Mouse (Mus musculus) adrenal gland, postnatal 25 days (tissue): ENCODE measurements around the gene Bco1. TPM values are rescaled to one million over a fixed set of nuclear protein-coding genes. Genes with fewer than 3 reads are reported as not detected.

Experiments used
- DNase-seq: peaks from one replicate; pipeline ENCODE4 v3.0.0; 2021; ENCODE audit warnings: mixed read lengths
- total RNA-seq: library from RNA; stranded (reverse); gene quantifications from 2 replicates; pipeline ENCODE4 v1.2.3, GENCODE M21; 2021

Gene Bco1
- total RNA-seq, 1 experiment from 2014 or later, result 0.55 TPM

DNA sequence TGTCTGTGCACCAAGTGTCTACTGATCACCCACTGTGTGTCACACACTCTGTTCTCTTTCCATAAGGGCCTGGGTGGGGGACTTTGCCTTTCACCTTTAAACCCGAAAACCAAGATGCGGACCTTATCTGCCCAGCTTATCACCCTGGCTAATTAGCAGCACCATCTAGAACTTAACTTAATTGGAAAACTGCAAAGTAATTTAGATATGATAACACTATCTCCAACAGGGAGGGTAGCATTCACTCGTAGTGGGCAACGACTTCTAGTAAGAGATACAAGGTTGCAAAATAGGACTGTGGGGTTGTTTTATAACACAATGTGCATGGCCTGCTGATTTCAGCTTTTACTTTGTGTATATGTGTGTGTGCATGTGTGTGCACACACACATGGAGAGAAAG, 5.9 kb upstream of the Bco1 start:
- no peak for DNase-seq

DNA sequence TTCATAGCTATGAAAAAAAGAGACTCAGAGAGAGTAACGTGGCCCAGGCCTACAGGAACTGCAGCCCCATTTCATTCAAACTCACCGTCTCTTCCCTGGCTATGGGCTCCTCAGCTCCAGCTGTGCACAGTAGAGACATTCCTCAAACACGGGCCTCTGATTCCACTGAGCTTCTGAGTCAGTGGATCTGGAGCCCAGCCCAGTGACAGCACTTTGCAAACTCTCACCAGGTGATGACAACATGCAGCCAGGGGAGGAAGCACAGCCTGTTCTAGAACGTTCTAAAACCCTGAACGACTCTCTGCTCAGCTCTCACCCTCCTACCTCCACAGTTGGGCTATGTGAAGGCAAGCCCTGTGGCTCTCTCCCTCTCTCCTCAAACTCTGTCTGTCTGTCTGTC, 1.6 kb upstream of the Bco1 start:
- DNase-seq, result peak; percentile 74

DNA sequence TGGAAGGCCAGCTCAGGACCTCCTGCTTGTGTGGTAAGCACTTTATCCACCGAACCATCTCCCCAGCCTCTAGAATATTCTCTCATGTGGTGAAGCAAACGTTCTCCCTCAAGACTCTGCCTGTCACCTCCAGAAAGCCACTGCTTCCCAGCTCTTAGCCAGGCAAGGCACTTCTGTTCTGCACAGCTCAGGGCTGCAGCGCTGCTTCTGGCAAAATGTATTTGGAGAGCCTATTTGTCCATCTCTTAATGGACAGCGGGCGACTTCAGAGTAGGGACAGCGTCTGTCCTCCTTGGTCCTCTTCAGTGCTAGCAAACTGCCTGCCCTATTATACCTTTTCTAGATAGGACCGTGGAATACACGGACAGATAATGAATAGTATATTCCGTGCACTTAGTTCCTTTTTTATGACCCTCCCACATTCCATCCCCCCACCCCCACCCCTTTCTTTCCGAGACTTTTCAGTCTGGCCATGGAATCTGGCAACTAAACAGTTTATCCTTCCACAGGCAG, 1.5 kb downstream of the Bco1 start:
- DNase-seq, result no peak

DNA sequence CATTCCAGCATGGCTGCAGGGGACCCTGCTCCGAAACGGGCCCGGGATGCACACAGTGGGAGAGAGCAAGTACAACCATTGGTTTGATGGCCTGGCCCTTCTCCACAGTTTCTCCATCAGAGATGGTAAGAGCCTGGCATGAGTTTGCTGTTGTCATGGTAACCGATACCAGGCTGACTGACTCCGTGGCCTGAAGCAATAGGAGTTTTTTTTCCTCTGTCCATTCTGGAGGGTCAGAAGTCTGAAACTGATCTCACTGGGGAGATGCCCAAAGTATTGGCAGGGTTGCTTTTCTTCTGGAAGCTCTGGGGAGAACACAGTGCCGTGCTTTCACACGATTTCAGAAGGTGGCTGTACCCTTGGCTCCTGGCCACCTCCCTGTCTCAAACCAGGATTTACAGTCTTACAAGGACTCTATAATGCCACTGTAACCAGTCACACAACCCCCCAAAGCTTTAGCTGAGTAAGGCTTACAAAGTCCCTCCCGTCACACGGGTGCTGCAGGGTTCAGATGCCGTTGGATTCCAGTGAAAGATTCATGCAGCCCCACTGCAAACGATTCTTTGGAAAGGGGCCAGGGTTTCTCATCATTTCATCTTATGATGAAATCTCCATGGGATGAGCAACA, 2.0 kb downstream of the Bco1 start:
- peak; percentile 12 for DNase-seq

DNA sequence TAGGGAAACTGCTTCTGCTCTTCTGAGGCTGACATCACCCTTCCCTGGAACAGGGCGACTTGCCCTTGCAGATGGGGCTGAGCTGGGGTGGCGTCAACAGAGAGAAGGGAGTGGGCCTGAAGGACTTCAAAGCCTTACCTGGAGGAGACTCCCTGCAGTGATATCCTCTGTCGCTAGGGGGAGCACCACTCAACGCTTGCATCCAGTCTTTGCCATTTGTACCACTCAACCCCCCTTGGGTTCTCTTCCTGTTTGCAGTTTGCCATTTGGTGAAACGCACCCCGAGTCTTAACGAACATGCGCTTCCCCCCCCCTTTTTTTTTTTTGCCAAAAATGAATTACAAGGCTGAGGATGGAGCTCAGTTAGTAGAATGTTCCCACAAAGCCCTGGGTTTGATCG, 11.9 kb downstream of the Bco1 start:
- peak; percentile 66 for DNase-seq

DNA sequence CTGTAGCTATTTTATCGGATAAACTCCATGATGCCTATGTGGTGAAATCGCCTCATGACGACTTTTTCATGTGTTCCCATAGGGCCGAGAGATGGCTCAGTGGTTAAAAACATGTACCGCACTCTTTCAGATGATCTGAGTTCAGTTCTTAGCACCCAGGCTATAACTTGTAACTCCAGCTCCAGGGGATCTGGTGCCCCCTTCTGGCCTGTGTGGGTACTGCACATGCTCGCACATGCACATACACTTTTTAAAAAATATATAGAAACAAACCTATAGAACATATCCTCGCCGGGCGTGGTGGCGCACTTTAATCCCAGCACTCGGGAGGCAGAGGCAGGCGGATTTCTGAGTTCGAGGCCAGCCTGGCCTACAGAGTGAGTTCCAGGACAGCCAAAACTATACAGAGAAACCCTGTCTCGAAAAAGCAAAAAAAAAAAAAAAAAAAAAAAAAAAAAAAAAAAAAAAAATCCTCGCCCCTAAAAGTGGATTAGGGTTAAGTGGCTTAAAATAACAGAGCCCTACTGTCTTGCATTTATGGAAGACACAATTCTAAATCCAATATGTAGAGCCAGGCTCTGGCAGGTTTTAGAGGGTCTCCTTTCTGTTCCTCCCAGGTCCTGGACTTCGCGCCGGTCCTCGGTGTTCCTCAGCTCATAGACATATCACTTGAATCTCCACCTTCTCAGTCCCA, 13.5 kb downstream of the Bco1 start:
- no peak for DNase-seq

DNA sequence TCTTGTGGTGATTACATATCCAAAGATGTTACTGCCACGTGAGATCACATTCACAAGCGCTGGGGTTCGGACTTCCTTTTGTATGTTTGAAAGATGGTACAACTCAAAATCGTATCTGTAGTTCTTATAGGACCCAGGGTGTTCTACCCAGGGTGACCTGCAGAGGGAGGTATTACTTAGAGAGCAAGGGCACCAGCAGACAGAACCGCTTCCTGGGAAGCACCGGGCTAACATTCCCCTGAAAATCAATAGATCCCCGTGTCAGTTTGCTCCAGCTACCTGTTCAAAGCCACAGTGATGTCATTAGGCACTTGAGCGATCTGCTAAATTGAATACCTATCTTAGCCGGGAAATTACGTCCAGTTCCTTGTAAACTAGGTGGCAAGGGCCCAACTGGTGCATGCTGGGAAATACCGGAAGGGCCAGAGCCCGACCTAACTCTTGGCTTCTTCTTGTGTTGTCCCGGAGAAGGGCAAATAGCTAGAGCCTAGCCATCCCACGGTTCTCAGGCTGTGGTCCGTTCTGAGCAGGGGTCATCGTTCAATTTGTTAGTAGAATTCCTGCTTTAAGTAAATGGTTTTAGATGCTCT, 14.2 kb downstream of the Bco1 start:
- DNase-seq, result peak; percentile 68

DNA sequence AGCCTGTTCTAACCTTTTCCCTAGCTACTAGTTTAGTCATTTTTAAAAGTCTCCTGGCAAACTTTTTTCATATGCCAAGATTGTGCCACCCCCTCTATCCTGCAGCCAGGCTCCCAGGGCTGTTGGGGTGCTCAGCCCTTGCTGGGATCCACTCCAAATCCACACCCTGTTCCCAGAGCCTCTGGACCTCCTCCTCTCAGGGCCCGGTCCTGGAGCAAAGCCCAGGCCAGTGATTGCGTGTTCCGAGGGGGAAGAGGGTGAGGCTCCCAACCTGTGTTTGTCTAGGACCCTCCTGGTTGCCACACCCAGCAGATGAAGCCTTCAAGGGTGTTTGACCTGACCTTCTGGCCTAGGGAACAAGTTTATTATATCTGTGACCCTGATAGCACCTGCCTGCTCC, 16.0 kb downstream of the Bco1 start:
- no peak for DNase-seq

DNA sequence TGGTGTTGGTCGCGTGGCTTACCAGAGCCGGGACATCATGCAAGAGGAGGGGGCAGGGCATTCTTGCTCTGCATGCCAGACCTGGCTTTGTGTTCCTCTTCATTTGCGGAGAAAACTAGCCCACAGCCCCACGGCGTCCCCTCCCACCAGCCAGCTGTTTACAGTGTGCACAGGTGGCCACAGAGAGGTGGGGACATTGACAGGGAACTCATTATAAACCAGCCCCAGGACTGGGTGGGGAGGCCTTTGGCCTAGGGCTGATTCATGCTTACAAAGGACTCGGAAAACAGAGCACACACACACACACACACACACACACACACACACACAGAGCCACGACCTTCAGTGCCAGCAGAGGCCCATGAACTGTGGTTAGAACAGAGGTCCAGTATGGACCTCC, 16.6 kb downstream of the Bco1 start:
- DNase-seq, result no peak

DNA sequence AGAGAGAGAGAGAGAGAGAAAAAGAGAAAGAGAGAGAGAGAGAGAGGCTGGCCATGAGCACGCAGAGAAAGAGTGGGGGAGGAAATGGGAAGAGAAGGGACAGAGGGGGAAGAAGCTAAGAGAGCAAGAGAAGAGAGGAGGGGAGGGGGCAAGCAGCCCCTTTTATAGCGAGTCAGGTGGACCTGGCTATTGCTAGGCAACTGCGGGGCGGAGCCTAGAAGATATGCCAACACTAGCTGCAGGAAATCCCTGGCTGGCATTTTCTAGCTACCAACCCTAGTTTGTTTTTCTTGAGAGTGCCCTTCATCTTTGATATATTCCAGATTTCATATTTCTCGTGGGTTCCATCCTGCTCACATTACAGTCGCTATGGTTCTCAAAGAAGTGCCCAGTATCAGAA, 19.4 kb downstream of the Bco1 start:
- DNase-seq, result no peak

DNA sequence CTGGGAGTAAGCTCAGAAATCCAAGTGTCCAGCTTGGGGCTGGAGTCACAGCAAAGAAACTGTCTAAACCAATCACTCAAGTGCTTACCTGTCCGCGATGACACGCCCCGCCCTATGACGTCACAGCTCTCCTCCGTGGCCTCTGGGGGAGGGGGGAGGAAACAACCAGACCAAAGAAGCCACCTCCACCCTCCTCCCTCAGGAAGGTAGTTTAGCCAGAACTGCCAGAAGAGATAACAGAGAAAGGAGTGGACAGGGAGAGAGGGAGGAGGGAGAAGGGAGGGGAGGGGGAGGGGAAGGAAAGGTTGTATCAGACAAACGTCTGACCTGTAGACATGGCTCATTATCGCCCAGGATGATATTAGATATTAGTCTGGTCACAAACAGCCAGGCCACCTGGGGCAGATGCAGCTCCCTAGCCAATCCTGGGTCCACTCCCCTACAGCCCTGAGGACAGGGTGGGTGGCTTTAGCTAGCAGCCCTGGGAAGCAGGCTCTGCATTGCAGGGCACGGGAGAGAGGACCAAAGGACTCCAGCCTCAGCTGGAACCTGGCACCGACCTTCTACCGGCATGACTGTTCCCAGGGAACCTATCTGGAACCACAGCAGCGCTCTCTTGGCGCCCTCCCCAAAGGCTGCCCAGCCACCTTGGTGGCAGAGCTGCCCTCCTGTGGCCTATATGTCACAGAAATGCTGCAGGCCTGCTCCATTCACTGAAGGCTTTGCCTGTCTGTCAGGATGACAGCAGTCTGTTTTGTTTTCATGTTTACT, 20.2 kb downstream of the Bco1 start:
- peak; percentile 13 for DNase-seq

DNA sequence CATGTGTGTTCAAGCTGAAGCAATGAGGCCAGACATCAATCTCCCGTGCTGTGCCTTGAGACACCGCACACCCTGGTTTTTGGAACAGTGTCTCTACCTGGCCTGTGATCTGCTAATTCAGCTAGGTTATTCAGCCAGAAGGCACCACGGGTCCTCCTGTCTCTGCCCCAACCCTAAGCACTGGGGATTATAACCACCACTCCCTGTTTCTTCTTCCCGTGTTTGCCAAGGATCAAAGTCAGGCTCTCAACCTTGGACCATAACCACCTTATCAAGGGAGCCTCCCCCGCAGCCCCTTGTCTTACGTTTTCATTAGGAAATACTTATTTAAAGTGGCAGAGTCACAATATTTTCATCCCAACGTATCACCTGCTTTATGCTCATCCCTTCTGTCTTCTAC, 20.9 kb downstream of the Bco1 start:
- no peak for DNase-seq

DNA sequence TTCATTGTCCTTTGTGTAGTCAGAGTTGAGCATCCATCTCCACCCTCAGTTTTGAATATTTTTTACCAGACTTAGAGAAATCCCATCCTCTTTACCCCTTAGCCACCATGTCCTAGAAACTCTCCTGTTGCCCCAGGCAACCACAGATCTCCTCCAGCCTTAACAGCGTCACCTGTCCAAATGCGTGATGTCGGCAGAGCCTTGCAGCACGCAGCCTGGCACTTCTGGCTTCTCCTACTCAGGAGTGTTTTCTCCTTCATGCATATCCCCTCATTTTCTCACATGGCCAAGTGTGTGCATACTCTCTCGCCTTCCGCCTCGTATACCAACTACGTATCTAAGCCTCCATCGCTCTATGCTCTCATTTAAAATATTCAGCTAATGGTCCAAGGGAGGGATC, 22.8 kb downstream of the Bco1 start:
- no peak for DNase-seq

DNA sequence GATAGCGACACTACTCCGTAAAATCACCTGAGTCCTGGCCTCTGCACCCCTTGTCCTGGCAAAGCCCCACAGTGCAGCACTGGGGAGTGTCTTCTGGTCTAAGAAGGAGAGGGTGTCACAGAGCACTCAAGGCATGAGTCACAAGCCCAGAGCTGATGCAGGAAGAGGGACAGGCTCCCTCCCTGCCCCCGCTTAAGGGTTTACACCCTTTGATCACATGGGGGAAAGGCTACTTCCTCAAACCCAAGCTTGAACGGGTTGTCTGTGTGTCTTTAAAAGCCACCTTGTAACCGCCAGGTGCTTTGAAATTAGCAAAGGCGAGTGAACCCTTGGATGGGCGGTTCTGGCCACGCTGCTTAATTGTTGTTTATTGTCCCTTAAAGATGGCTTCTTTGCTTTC, 25.6 kb downstream of the Bco1 start:
- DNase-seq, result no peak

DNA sequence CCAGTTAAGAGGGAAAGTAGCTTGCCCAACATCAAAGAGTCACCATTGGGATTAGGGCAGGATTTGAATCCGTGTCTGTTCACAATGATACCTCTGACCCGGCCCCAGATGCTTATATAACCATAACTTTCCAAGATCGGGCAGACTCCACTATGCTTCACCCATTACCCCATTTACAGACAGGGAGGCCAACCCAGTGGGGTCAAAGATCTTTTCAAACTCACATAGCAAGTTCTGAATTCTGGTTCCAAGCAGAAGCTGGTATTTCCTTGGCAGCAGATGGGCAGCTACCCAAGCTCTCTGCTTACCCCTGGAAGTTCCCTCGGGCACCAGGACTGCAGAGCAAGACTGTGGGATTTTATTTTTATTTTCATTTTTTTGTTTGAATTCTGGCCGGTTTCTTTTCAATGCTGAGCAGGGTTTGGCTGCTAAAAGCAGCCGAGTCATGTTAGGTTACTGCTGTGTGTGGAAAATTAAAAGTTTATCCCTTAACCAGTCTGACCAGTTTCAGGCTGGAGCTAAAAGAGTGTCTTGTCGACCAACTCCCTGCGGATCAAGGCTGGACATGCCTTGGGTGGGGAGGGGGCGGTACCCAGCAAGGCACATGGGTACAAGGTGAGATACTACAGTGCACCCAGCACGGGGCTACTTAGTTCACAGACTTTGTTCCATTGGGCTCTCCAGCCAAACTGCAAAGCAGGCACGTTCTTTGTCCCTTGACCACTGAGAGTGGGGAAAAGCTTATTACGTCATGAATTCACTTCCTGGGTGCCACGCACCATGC, 28.4 kb downstream of the Bco1 start:
- no peak for DNase-seq

DNA sequence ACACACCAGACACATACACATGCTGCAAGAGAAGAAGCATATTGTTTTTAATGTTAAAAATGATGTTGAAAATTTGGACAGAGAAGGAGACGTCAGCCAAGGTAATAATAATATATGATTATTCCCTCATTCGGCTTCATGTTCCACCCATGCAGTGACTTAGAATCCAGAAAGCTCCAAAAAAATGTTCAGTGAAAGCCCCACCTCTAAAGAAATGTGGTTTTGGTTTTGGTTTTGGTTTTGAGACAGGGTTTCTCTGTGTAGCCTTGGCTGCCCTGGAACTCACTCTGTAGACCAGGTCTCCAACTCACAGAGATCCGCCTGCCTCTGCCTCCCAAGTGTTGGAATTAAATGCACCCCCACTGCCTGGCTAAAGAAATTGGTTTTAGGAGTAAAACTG, 30.2 kb downstream of the Bco1 start:
- no peak for DNase-seq

DNA sequence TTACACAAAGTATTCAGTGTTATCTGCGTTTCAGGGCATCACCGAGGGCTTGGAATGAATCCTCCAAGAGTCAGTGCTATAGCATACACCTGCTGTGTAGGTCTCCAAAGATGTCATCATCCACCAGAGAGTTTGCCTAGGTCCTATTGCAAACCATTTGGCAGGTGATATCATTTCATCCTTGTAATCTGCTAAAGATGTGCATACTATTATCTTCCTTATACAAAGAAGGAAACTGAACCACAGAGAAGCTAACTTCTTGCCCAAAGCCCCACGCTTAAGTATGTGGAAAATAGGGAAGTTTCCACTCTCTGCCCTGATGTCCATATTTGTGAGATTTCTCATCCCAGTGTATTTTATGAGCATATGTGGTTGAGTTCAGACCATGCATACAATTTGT, 30.8 kb downstream of the Bco1 start:
- DNase-seq, result no peak

DNA sequence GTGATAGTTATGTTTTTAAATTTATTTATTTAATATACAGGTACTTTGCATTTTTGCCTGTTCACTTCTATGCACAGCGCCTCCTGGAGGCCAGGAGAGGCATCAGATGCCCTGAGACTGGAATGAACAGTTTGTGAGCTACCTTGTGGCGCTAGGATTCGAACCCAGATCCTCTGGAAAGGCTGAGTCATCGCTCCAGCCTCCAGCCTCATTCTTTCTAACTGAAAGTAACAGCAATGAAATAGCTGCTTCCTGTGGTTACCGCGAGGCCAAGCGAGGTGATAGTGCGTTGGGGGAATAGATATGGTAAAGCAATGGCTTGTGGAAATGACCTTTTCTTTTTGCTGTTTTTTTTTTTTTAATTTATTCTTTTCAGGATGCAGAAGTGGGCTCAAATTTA, 31.4 kb downstream of the Bco1 start:
- no peak for DNase-seq

DNA sequence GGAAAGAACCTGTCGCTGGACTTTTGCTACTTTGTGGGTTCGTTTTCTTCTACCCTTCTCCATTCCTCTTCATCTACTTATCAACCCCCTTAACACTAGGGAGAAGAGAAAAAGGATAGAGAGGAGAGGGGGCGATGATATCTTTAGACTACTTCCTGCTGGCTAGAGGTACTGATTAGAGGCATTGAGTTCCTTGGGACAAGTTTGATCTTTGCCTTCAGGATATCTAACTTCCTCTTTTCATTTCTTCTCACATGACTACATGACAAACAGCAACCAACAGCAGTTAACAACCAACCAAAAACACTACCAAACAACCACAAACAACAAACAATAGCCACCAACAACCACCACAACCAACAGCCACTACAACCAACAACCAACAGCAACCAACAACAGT, 38.0 kb downstream of the Bco1 start:
- no peak for DNase-seq

DNA sequence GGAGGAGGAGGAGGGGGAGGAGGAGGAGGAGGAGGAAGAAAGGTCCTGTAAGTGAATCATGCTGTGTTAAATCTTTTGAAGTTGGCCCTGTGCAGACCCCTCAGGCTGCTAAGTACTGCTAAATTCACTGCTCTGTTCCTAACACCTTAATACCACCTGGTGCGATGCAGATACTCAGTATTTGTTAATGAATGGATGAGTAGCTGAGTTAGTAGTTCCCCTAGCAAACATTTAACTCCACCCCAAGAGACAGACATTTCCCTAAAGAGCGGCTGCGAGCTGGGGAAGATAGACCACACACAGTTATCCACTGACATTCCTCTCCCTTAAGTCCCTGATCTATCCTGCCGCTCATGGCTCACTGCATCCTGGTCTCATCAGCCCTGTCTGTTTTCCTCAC, 40.7 kb downstream of the Bco1 start:
- no peak for DNase-seq

DNA sequence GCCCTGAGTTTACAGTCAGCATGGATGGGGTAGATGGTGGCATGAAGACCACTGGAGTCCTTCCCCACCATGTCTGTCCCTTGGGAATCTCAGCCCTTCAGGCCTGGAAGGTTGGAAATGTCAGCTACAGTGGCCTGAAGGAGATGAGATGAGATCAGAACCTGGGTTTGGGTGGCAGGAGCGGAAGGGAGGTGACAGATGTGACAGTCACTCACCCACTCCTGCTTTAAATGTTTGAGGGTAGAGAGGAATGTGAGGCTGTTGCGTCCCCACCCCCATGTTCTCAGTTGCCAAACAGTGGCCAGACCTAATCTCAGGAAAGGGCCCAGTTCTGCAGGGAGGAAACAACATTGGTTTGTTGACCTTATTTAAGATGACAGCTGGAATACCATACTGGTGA, 41.1 kb downstream of the Bco1 start:
- no peak for DNase-seq

DNA sequence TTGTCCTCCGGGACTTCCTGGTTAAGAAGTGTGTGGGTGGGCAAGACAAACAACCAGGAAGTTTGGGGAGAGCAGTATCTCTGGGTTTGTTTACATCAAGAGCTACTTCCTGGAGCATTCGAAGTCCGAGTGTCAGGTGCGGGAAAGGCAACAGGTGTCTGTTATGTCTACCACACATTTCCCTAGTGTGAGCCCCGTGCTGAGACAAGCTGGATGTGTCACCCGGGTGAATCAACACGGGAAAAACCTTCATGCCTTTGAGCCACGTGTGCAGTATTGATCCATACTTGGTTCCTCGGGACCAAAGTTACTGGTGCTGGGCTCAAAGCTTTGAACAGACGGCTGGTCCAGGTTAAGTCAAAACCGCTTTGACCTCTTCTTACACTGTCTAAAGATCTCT, 41.7 kb downstream of the Bco1 start:
- DNase-seq, result no peak
